Mouse (Mus musculus) 3134 (cell line): ENCODE measurements around the gene Ptprd.

Experiments used
- DNase-seq: peaks from one replicate; pipeline ENCODE4 v3.0.0-alpha.2; 2011; ENCODE audit warnings: low spot score; ENCODE audit not compliant: insufficient read length; ENCODE audit errors: extremely low read depth

The Ptprd gene

DNA sequence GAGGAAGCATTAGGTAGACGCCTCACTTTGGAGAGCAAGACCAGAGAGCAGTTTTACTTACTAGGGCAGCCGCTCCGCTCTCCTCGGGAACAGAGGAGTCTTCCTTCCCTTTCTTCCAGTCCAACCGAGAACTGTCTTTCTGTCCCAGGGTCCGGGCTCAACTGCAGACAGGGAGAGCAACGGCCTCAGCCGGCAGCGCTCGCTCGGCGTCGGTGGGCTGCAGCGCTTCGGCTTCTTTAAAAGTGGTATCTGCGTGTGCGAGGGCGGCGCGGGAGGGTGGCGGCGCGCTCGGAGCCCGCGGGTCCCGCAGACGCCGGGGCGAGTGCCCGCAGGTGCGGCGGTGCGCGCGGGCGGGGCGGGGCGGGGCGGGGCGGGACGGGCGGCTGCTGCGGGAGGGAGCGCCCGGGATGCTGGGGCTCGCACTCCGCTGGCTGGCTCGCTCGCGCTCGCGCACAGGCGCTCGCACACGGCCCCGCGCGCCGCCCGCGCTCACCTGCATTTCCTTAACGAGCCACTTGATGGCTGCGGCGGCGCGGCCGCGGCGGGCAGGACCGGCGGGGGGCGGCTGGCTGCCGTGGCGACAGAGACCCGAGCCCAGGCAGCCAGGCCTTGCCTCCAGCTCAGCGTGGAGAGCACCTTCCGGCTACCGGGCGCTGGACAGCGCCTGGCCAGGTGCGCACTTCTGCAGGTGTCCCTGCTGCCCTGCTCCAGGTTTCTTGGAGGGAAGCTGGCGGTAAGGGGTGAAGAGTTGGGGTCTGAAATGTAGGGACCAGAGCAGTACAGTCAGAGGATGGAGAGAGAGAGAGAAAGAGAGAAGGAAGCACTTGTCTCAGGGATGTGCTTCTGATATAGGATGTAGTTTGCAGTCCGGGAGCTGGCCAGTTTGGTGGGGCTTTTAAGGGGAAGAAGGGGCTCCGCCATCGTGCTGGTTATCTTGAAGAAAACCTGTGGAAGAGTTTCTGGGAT is at the start of gene Ptprd:
Gene Ptprd (minus strand): TSS at position 433 of the 966 bp plus-strand sequence.
- no peak for DNase-seq

DNA sequence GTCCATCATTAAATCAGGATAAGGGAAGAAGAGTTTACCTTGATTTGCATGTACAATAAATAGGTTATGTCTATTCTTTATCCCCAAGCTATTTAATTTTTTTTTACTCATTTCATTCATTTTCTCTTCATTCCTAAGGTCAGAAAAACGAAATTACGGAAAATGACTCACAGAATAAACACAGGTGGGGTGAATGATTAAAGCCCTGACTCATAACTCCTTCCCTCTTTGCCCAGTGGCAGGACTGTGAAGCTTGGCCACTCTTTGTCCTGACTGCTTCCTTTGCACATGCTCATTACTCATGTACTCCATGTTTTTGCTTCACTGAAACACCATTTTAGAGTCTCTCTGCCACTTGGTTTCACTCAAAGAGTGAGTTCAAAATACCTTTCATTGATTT is 24.1 kb upstream of the Ptprd start:
- peak; percentile 63 for DNase-seq

DNA sequence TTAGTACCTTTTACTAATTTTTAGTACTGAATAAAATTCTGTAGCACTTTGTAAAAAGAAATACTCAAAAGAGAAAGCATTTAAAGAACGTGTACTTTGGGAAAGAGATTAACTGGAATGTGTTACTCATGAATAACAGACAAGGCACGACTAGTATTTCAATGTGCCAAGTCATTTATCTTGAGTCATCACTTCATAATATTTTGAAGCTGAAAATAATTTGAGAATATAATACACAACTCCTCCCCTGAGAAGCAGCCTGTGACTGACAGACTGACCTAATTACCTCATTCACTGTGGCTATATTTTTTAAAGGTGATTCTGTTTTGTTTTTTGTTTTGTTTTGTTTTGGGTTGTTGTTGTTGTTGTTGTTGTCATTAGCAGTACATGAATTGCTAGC is 23.6 kb upstream of the Ptprd start:
- no peak for DNase-seq

DNA sequence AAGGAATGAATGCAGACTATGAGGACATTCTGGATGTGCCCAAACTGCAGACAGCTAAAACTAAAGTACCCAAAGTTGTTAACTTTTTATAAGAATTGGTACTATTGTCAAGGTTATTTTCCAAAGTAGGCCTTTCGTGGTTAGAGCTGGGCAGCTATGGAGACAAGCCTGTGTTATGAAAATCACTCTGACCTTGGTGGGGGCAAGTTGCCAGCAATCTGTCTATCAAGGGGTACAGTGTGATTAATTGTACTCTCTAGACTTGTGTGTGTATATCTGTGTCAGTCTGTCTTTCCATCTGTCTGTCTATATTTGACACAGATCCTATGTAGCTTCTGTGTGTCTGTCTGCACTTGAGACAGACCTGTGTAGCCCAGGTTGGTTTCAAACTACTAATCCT is 22.9 kb upstream of the Ptprd start:
- DNase-seq, result peak; percentile 24

DNA sequence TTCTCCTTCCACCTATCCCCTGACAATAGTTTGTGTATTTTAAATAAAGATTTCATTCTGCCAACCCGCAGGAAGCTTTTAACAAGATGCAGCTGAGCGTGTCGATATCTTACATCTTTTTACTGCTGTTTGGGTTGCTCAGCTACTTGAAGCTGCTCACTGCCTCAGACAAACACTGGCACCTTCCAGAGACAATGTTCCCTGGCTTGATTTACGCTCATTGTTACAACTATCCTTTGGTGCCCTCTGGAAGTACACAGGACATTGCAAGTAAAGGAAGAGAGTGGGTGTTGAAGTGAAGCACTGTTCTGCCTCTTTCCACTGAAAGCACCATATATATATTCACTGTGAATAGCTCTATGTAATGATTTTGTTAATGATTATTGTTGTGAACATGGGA is 2.2 kb upstream of the Ptprd start:
- no peak for DNase-seq

DNA sequence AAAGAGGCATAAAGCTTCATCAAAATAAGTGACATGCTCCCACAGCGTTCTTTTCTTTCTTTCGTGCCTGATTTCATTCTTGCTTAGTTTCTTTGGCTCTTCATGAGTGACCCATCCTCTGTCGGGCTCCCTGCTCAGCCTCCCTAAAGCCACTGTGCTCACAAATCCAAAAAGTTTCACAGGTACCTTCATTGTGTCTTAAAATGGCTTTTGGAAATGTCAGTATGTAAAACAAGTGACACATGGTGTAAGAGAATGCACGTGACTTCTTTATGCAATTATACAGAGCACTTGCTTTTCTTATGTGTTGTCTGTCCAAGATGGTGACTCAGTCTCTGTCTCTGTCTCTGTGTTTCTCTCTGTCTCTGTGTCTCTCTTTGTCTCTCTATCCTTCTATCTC is 1.2 kb upstream of the Ptprd start:
- DNase-seq, result no peak

DNA sequence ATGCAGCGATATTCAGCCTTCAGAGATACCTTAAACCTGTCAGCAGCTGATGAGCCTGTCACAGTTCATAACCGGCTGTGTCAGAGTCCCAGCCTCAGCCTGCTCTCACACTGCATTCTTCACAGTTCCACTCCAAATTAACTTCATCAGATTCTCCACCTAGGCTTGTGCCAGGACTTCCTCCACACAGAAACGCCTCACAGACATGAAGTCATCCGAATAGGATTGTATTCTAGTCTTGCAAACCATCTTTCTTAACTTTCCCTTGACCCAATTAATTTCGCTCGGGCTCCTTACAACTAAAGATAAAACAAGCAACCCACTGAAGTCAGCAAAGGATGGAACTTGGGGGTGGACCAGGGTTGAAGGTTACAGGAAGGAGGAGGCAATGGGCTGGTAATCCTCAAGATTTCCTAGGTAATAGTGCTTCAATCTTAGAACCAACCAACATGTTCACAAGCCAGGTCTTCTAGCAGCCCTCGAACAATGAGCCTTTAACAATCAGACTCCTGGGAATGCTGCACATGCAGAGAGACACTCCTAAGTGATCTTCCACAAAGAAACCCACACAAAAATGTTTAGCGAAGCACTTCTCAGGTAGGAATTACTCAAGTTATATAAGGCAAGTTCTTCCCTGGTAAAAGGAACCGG is 758 bp downstream of the Ptprd start:
- DNase-seq, result no peak

DNA sequence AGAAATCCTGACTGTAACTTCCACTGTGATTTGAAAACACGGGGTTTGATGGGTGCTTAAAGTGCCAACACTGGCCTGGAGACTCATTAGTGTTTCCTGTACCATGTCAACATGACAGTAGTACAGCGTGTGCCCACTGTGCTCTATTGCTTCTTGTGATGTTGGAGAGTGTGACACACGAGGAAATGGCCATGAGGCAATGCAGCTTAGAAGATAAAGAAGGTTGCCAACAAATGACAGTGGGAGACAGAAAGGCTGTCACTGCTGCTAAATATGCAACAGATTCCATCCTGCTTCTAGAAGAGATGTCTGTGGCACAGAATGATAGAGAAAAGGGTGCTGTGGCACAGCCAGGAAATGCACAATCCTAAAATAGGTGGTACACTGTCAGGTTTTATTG is 6.7 kb downstream of the Ptprd start:
- DNase-seq, result no peak

DNA sequence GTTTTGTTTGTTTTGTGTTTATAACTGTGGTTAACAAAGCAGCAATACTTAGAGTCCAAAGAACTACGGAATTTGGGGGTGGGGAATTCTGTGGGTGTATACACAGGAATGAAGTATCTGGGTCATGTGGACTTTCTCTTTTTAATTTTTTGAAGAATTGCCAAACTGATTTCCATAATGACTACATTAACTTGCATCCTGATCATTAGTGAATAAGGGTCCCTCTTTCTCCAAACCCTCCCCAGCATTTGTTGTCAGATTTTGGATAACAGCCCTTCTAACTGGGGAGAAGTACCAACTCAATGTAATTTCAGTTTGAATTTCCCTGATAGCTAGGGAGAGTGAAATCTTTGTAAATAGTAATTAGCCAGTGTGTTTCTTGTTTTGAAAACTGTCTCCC is 43.3 kb downstream of the Ptprd start:
- no peak for DNase-seq

DNA sequence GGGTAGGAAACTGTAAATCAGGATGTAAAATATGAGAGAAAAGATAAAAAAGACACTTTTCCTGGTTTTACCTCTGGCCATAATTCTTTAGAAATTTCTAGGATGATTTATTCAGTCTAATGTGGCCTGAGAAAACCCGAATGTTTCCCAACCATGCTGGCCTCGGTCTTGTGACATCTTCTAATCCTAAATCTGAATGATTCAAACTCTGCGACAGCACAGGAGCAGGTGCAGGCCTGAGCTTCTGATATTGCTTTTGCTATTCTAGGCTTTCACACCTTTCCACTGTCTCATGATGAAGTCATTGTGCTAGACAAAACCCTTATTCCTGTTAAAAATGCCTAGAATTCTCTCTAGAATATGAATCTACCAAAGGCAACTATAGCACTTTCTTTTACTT is 51.3 kb downstream of the Ptprd start:
- DNase-seq, result no peak

DNA sequence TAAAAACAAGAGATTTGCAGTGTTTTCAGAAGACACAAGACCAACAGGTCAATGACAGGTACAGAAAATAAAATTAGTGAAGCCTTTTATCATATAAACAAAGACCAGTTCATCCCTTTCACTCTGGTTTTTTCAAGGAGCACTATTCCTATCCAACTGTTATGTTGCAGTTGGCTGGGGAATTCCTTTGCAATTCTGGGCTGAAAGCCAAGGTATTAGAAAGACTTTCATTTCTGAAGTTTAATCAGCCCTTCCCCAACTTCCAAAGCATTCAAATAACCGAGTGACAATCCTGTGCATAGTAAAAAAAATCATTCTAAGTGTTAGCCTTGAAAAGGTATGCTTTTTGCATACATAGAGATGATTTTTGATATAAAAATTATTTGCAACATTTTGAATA is 61.2 kb downstream of the Ptprd start:
- DNase-seq, result no peak

DNA sequence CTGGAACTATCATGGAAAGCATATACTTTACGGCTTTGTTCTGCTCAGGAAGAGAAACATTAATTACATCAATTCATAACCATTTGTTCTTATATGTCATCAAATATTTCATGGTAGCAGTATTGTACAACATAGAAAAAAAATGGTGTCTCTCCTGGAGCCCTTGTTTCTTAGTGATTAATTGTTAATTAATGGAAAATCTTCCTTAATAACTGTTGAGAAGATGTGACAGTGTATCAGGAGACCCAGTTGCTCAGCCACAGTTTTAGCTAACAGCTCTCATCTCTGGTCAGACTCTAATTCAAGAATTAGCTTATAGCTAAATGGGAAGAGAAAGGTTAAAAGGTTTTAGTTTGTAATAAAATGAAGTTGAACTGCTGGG is 69.0 kb downstream of the Ptprd start:
- DNase-seq, result no peak

DNA sequence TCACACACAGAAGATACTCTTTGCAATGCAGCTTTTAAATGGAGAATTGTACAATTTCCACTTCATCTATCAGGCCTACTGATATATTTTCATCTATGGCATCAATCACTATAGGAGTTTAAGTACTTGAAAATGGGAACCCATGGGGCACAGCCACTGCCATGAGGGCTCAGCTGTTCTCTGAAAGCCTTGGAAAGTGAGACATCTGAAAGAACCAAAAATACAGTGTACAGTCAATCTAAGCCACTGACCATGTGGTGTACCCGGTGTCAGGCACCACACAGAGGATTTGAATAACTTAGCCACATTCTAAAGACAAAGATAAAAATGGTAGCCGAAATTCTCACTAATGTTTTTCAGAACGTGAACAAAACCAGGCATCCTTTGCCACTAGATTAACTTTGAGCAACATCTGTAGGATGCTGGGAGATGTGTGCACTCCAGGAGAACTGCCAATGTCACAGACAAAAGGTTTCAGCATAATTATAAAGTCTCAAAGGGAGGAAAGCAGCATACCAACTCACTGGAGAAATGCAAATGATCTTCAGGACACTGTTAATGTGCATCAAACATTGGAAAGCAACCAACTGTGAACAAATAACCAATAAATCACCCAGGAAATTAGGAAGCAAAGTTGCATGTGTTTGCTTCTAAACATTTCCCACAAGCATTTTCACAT is 69.5 kb downstream of the Ptprd start:
- no peak for DNase-seq

DNA sequence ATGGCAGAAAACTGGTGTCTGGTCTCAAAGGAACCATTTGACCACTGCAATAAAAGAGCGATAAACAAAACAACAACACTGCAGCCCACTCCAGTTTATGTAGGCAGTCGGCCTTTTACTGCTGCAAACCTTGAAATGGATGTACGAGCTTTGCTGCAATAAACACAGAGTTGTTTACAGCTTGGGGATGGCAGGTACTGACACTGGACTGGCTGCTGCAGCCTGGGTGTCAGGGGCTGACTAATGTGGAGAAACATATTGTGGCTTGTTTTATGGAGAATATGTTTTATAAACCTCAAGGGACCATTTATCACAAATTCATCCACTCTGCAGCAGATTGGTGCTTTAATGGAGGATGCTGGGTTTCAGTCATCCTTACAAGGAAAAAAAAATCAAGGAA is 100.9 kb downstream of the Ptprd start:
- DNase-seq, result no peak

DNA sequence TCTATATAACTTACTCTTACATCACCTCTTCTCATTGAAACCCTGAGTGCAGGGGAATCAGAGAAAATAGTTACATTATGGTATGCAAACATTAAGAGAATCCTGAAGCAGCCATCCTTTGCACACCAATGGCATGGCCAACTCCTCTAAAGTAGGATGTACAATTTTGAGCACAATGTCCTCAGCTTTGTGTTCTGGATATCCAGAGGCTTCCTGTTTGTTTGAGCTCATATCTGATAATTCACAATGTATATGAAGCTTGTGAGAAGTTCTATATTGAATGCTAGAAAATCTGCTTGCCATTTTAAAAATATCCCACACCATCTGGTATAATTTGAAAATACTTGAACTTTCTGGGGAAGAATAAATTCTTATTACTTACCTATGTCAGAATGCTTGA is 114.2 kb downstream of the Ptprd start:
- DNase-seq, result no peak

DNA sequence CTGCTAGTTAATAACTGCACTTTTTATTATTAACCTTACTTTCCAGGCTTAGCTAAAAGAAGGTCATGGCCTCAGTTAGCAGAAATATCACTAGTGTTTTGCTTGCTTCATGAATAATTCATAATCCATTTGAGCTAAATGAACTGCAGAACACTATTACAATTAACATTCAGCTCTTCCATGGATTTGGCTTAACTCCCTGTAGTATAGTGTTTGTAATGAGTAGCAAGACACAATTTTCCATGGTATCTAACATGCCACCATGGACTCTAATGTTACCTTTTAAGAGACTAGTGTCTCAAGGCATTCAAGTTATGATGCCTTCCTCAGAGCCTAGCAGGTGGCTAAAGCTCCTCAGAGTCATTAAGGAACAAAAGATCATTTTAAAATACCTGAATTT is 129.0 kb downstream of the Ptprd start:
- no peak for DNase-seq

DNA sequence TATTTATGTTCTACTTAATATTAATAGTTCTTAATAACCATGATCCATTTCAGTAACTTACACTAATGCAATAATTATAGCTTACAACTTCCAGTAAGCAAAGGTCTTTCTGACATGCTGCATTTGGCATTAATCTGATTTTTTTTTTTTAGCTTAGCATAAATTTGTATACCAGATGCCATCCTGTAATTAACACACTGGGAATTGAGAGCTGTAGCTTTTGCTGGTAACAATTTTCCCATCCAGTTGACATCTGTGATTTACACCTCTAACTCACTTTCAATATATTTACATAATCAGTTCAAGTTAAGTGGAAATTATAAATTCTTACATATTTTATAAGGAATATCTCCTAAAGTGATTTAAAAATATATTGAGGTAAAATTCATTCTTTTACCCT is 134.3 kb downstream of the Ptprd start:
- no peak for DNase-seq

DNA sequence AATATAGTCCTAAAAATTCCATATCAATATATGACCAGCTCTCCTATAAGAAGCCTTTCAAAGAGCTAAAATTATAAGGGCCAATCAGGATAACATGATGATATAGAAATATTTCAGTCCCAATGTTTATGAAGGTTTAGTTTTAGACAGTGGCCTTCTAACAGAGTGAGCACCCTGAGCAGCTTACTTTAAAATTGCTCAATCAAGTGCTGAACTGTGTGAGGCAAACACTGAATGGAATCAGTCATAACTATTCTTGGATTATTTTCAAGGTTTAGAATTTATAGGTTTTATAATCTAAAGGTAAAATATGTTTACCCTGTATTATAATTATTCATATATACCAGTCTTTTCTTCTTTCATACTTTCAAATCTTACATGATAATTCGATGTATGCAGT is 134.7 kb downstream of the Ptprd start:
- DNase-seq, result no peak

DNA sequence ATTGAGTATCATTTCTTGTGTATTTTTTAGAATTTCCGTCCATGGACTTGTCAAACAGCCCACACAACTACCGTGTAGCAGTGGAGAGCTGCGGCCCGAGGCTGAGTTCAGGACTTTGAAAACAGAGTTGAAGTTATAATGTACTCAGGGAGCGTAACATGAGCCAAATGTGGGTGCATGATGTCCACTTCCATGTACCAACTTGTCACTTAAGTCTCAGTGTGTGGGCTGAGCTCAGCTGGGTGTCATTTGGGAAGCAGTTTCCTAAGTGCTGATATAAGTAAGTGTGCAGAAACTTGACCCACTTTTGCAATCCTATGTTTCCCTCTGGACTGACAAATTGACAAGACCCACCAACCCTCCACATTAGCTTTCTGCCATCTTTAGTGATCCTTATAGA is 173.4 kb downstream of the Ptprd start:
- no peak for DNase-seq

DNA sequence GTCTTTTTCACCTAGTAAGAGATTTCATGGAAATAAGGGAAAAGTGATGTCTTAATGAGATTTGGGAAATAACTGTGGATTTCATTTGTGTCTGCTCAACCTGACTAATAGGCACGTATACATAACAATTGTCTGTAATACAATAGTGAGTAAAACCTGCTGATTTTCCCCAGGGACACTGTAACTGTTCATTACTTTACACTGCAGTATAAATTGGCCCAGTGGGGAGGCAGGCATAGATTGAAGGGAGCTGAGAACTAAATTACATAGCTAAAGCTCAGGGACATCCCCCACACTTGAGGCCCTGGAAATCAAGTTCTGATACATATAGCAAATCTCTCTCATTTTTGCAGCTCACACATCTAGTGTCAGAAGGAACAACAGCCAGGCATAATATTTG is 209.7 kb downstream of the Ptprd start:
- DNase-seq, result no peak

DNA sequence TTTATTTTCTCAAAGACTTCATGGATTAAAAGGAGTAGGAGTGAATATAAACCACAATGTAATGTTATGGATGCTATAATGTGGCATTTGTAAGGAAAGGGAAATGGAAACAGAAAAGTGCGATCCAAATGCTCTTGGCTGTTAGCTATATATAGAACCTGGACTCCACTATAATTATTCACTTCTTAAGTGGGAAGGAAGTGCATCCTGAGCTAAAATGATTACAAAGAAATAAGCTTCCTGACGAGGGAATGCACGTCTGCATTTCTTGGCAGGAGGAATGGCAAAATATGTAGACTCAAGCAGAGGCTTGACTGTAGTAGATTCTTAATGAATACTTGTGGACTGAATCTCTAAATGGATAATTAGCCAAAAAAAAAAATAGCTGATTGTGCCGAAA is 219.1 kb downstream of the Ptprd start:
- no peak for DNase-seq

DNA sequence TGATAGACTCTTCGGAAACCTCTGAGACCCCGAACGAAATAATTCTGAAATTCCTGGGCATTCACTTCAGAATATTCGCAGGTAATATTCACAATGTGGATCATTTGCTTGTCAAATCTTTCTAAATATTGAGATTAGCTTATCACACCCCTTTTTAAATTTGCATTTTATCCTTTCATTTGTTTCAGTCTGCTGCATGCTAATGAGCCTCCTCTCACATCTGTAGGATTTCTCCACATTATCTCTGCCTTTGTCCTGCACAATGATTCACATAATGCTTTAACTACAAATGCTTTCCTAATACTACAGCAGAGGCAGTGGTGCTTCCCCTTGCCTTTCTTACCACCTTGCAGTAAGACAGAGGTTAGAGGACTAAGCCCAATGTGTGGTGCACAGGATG is 229.7 kb downstream of the Ptprd start:
- DNase-seq, result no peak
